Mouse (Mus musculus): ENCODE measurements around the gene 1190002N15Rik.

- TF ChIP-seq CTCF (IDR thresholded peaks at IDR 0.05; ENCODE audit: low read depth, low read length) = no peak
- no peak for TF ChIP-seq POLR2A (IDR thresholded peaks at IDR 0.05; ENCODE audit: insufficient read depth, low read length)
These were observed 56.8 kb downstream of the 1190002N15Rik start for GRCm38 (mm10) chr9:94481057-94481456.

Measured in ES-Bruce4 (cell line).